Mouse (Mus musculus): ENCODE measurements at regions not wholly inside any gene's neighbourhood (a gene's known extent, or its start where the extent isn't known, plus 50 kb on each side); places are given as distances from the start of the nearest gene placed in this dataset.

DNA sequence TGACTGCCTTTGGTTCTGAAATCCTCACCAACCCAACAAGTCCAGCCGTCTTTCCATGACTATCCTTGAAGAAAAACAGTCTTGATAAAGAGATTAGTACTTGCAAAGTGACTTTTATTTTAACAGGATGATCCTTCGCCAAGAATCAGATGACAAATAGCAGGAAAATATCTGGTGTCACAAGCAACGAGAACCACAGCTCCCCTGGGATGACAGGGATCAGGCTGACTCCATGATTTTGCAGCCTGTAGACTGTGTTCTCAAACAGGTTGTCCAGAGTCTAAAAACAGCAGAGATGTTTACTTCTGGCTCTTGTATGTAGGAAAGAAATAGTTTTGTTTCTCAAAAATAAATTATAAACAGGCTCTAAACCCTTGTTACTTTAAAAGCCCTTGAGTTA, 63.3 kb downstream of the Tmem18 start:
- no peak for DNase-seq

- no peak for DNase-seq
These were observed 67.3 kb downstream of the Tmem18 start for GRCm38 (mm10) chr12:30651506-30651905.

DNA sequence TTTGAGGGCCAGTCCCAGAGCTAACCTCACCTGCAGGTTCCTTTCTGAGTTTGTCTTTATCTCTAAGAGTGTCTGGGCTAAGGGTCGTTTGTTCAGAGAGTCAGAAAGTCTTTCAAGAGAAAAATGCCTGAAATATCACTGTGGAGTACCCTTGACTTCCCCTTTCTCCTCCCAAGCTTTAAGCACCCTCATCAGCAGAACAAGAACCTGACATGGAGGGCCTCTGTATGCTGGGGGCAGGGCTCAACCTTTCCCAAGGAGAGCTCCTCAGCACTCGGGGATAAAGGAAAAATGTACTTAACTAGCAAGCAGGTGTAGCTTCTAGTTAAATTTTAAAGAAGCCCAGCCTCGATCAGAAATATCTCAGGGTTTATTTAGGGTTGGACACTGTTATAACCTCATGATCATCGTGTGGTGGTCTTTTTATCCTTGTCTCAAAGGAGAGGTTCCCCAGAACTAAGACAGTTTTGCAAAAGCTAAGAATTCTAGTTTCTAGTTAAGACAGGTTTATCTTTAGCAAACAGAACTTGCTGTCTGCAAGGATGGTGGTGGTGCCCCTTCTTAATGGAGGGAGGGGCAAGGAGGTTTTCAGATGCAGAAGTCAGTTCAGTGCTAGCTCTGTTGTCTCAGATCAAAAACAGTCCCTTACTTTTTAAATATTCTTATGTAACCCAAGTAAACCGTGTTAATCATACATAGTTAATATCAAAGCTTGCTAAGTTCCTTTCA, 70.3 kb downstream of the Tmem18 start:
- no peak for DNase-seq

GRCm38 (mm10) chr12:30655076-30655421, 70.8 kb downstream of the Tmem18 start:
- no peak for DNase-seq

- DNase-seq, result no peak
These were observed 94.6 kb downstream of the Tmem18 start for GRCm38 (mm10) chr12:30678826-30679225.

GRCm38 (mm10) chr12:30690038-30690437, 105.8 kb downstream of the Tmem18 start:
- DNase-seq, result no peak

GRCm38 (mm10) chr12:30693540-30693939, 109.3 kb downstream of the Tmem18 start:
- peak; percentile 56 for DNase-seq

DNA sequence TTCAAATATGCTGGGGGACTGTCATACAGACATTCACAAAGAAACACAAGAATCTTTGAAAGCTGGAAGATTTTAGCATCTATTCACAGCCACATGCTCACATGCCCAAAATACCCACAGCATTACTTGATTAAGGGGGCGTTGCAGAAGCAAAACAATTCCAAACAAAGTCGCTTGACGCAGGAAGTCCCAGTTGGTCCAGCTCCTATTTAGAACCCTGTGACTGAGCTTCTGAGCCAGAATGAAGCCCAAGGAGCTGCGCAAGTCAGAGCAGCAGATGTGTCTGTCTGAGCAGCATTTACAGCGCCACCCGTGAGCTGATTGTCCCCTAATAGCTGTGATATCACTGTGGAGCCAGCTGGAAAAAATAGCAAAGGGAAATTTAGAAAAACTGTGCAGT, 114.0 kb downstream of the Tmem18 start:
- no peak for DNase-seq

- DNase-seq, result no peak
These were observed 119.5 kb downstream of the Tmem18 start for GRCm38 (mm10) chr12:30703691-30704090.

DNA sequence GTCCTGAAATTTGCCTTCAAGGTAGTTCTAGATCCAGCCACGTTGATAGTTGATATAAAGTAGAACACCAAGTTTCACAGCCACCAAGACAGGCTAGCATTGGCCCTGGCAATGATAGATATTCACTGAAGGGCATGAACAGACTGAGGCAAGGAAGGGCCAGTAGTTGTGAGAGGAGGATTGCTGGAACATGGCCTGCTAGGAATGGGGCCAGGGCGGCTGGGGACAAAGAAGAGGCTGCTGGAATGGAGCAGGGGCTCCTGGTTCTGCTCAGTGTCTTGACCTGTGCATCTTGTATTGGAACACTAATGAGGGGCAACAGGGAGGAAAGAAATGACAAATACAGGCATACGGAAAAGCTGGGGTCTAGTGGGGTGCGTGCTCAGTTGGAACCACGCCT, 123.0 kb downstream of the Tmem18 start:
- DNase-seq, result no peak

- DNase-seq, result no peak
These were observed 124.5 kb downstream of the Tmem18 start for GRCm38 (mm10) chr12:30708635-30709181.

DNA sequence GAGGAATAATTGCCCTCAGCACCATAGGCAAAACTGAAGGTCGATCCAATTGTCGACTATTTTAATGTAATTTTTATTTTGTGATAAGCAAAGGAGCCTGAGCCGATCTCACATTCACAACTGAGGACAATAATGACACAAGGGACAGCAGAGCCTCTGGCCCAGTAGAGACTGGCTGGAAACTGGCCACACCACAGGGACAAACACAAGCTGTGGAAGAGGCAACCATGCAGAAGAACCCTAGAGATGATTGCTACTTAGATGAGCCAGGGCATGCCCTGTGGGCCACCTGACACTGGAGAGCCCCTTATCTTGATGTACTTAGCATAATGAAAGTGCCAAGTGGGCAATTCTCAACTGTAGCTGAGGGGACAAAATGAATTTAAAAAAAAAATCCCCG, 126.3 kb downstream of the Tmem18 start:
- DNase-seq, result no peak

- DNase-seq, result no peak
These were observed 142.5 kb downstream of the Tmem18 start for GRCm38 (mm10) chr12:30726747-30727146.

GRCm38 (mm10) chr12:30729437-30729836, 145.2 kb downstream of the Tmem18 start:
- DNase-seq, result no peak

GRCm38 (mm10) chr12:30767621-30768020, 116.5 kb upstream of the Alkal2 start:
- DNase-seq, result peak; percentile 48

- peak; percentile 2 for DNase-seq
These were observed 90.8 kb upstream of the Alkal2 start for GRCm38 (mm10) chr12:30793371-30793770.

DNA sequence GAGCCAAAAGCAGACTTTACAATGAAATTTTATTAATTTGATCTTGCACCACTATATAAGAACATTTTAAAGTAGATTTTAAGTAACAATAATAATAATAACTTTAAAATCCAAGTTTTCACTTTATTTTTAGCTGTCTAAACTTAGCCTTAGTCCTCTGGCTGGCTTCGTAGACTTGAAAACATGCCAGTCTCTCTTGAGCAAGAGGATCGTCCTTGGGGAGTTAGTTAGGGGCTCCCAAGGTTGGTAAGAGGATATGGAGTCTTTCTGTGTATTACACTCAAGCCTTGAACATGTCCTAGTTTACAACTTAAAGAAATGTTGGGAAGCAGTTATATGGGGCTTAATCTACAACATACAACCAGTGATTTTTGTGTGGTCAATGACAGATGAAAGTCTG, 68.0 kb upstream of the Alkal2 start:
- no peak for DNase-seq

DNA sequence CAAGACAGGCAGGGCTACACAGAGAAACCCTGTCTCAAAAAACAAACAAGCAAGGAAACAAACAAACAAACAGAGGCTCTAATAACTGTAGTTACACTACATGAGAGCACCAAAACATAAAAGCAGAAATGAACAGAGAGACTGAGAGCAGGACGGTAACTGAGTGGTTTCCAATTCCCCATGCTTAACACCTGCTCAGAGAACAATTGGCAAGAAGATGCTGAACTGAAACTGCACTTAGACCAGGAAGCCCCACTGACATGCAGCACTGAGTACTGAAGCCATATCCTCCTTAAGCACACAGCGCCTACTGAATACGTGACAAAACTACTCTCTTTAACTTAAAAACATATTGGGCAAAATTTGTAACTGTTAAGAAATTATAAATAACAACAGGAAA, 52.7 kb upstream of the Alkal2 start:
- no peak for DNase-seq
